Mouse (Mus musculus): Measurements from ENCODE around the gene Wfdc16. TPM values are rescaled to one million over a fixed set of nuclear protein-coding genes. Genes with fewer than 3 reads are reported as not detected.
"Not testable (repeated sequence)": the region's sequence is repeated elsewhere in the genome, so short reads cannot be mapped to it uniquely, and the experiment has no call there.

Wfdc16 gene
- polyA plus RNA-seq, 1 experiment from 2014 or later, result not detected

- no peaks in the 10 kb centered on the region; the same call in 1 of the 2 replicates for H3K9me3 ChIP-seq (replicated peaks)
- H3K27me3 ChIP-seq (replicated peaks), result no peaks in the 10 kb centered on the region
- H3K36me3 ChIP-seq, result no peaks in the 10 kb centered on the region
- no peak overlapping the region for H3K27ac ChIP-seq
- H3K4me3 ChIP-seq, result no peak overlapping the region
- 72% methylated on average over 13 of the region's 13 CpGs for WGBS (ENCODE audit: insufficient replicate concordance)
- H3K4me1 ChIP-seq, result no peaks in the 10 kb centered on the region
- H3K4me2 ChIP-seq, result no peak overlapping the region
- no peak overlapping the region for H3K9ac ChIP-seq
- no peak for ATAC-seq
These were observed 3.5 kb upstream of the Wfdc16 start for GRCm38 (mm10) chr2:164641881-164642673.

- H3K27ac ChIP-seq, result no peak overlapping the region
- H3K4me1 ChIP-seq, result no peaks in the 10 kb centered on the region
- 51% methylated on average over 7 of the region's 7 CpGs for WGBS (ENCODE audit: insufficient replicate concordance)
- no peaks in the 10 kb centered on the region for H3K27me3 ChIP-seq (replicated peaks)
- H3K9ac ChIP-seq, result no peak overlapping the region
- H3K9me3 ChIP-seq (replicated peaks), result no peaks in the 10 kb centered on the region; the same call in 1 of the 2 replicates
- no peak for ATAC-seq
- no peak overlapping the region for H3K4me2 ChIP-seq
- H3K4me3 ChIP-seq, result no peak overlapping the region
- H3K36me3 ChIP-seq, result no peaks in the 10 kb centered on the region
These were observed 2.5 kb upstream of the Wfdc16 start for GRCm38 (mm10) chr2:164641129-164641528.

GRCm38 (mm10) chr2:164635266-164635665 is 3.3 kb downstream of the Wfdc16 start:
- WGBS (ENCODE audit: insufficient replicate concordance), result 62% methylated on average over 9 of the region's 9 CpGs
- Histone ChIP-seq H3K4me2 (no peak overlapping the region), H3K27ac (no peak overlapping the region), H3K9ac (no peak overlapping the region), H3K27me3 (replicated peaks) (no peaks in the 10 kb centered on the region), H3K4me3 (no peak overlapping the region), H3K36me3 (no peaks in the 10 kb centered on the region), H3K4me1 (no peaks in the 10 kb centered on the region), H3K9me3 (replicated peaks) (no peaks in the 10 kb centered on the region; the same call in 1 of the 2 replicates)
- ATAC-seq, result no peak

GRCm38 (mm10) chr2:164621775-164622174 is 16.8 kb downstream of the Wfdc16 start:
- no peak overlapping the region for H3K4me3 ChIP-seq
- no peak overlapping the region for H3K27ac ChIP-seq
- H3K9me3 ChIP-seq (replicated peaks), result no peaks in the 10 kb centered on the region
- no peak for ATAC-seq
- H3K36me3 ChIP-seq, result no peaks in the 10 kb centered on the region
- no peaks in the 10 kb centered on the region for H3K27me3 ChIP-seq (replicated peaks)
- no peak overlapping the region for H3K9ac ChIP-seq
- 66% methylated on average over 4 of the region's 4 CpGs for WGBS (ENCODE audit: insufficient replicate concordance)
- H3K4me2 ChIP-seq, result no peak overlapping the region
- no peaks in the 10 kb centered on the region for H3K4me1 ChIP-seq

GRCm38 (mm10) chr2:164619050-164619449 is 19.5 kb downstream of the Wfdc16 start:
- no peak overlapping the region for H3K4me2 ChIP-seq
- no peaks in the 10 kb centered on the region for H3K27me3 ChIP-seq (replicated peaks)
- H3K9me3 ChIP-seq (replicated peaks), result no peaks in the 10 kb centered on the region
- no peaks in the 10 kb centered on the region for H3K36me3 ChIP-seq
- 68% methylated on average over 5 of the region's 5 CpGs for WGBS (ENCODE audit: insufficient replicate concordance)
- no peaks in the 10 kb centered on the region for H3K4me1 ChIP-seq
- H3K4me3 ChIP-seq, result no peak overlapping the region
- no peak for ATAC-seq
- H3K27ac ChIP-seq, result no peak overlapping the region
- no peak overlapping the region for H3K9ac ChIP-seq

- H3K9me3 ChIP-seq (replicated peaks), result no peaks in the 10 kb centered on the region
- ATAC-seq, result no peak
- no peak overlapping the region for H3K27ac ChIP-seq
- H3K4me3 ChIP-seq, result no peak overlapping the region
- no peaks in the 10 kb centered on the region for H3K27me3 ChIP-seq (replicated peaks)
- H3K4me2 ChIP-seq, result no peak overlapping the region
- H3K9ac ChIP-seq, result no peak overlapping the region
- no peaks in the 10 kb centered on the region for H3K4me1 ChIP-seq
- 66% methylated on average over 3 of the region's 3 CpGs for WGBS (ENCODE audit: insufficient replicate concordance)
- H3K36me3 ChIP-seq, result no peaks in the 10 kb centered on the region
These were observed 23.2 kb downstream of the Wfdc16 start for GRCm38 (mm10) chr2:164615386-164615785.

- not testable (repeated sequence) for H3K27me3 ChIP-seq (replicated peaks); H3K4me3 ChIP-seq; H3K36me3 ChIP-seq; H3K9me3 ChIP-seq (replicated peaks); H3K4me1 ChIP-seq; H3K27ac ChIP-seq; ATAC-seq; H3K4me2 ChIP-seq; H3K9ac ChIP-seq
- 61% methylated on average over 8 of the region's 8 CpGs for WGBS (ENCODE audit: insufficient replicate concordance)
These were observed 25.1 kb downstream of the Wfdc16 start, which contains the start of the genes Wfdc6b and Wfdc8 for GRCm38 (mm10) chr2:164613471-164613870. Wfdc6b (plus strand) TSS chr2:164613522. Wfdc8 (minus strand) TSS chr2:164613626.

- Histone ChIP-seq H3K4me2 (no peak overlapping the region), H3K27me3 (replicated peaks) (0 out of 2 replicates have a peak, but pooled peaks cover 4% of the 10 kb centered on the region), H3K9me3 (replicated peaks) (peaks cover 1% of the 10 kb centered on the region; the same call in 1 of the 2 replicates), H3K27ac (no peak overlapping the region), H3K4me3 (no peak overlapping the region), H3K4me1 (no peaks in the 10 kb centered on the region), H3K9ac (no peak overlapping the region), H3K36me3 (no peaks in the 10 kb centered on the region)
- no peak for ATAC-seq
- 56% methylated on average over 6 of the region's 6 CpGs for WGBS (ENCODE audit: insufficient replicate concordance)
These were observed 29.8 kb downstream of the Wfdc16 start for GRCm38 (mm10) chr2:164608781-164609180.

GRCm38 (mm10) chr2:164604411-164604810 is 34.2 kb downstream of the Wfdc16 start:
- no peaks in the 10 kb centered on the region for H3K36me3 ChIP-seq
- no peak overlapping the region for H3K4me2 ChIP-seq
- 0 out of 2 replicates have a peak, but pooled peaks cover 4% of the 10 kb centered on the region for H3K27me3 ChIP-seq (replicated peaks)
- WGBS (ENCODE audit: insufficient replicate concordance), result 76% methylated on average over 8 of the region's 8 CpGs
- H3K9me3 ChIP-seq (replicated peaks), result peaks cover 10% of the 10 kb centered on the region
- no peak overlapping the region for H3K9ac ChIP-seq
- H3K4me3 ChIP-seq, result no peak overlapping the region
- ATAC-seq, result no peak
- H3K4me1 ChIP-seq, result no peaks in the 10 kb centered on the region
- H3K27ac ChIP-seq, result no peak overlapping the region

GRCm38 (mm10) chr2:164603482-164603881 is 35.1 kb downstream of the Wfdc16 start:
- WGBS (ENCODE audit: insufficient replicate concordance), result 54% methylated on average over 3 of the region's 3 CpGs
- 0 out of 2 replicates have a peak, but pooled peaks cover 4% of the 10 kb centered on the region for H3K27me3 ChIP-seq (replicated peaks)
- H3K4me3 ChIP-seq, result no peak overlapping the region
- no peak overlapping the region for H3K4me2 ChIP-seq
- no peak for ATAC-seq
- no peaks in the 10 kb centered on the region for H3K36me3 ChIP-seq
- H3K27ac ChIP-seq, result no peak overlapping the region
- H3K4me1 ChIP-seq, result no peaks in the 10 kb centered on the region
- peaks cover 10% of the 10 kb centered on the region for H3K9me3 ChIP-seq (replicated peaks)
- H3K9ac ChIP-seq, result no peak overlapping the region

- no peak overlapping the region for H3K4me3 ChIP-seq
- H3K4me2 ChIP-seq, result no peak overlapping the region
- H3K27me3 ChIP-seq (replicated peaks), result no peaks in the 10 kb centered on the region
- peaks cover 10% of the 10 kb centered on the region for H3K9me3 ChIP-seq (replicated peaks)
- WGBS (ENCODE audit: insufficient replicate concordance), result 46% methylated on average over 3 of the region's 3 CpGs
- no peak overlapping the region for H3K27ac ChIP-seq
- no peak for ATAC-seq
- H3K36me3 ChIP-seq, result no peaks in the 10 kb centered on the region
- H3K4me1 ChIP-seq, result no peaks in the 10 kb centered on the region
- no peak overlapping the region for H3K9ac ChIP-seq
These were observed 38.4 kb downstream of the Wfdc16 start for GRCm38 (mm10) chr2:164600179-164600578.

- no peaks in the 10 kb centered on the region for H3K9me3 ChIP-seq (replicated peaks)
- H3K9ac ChIP-seq, result no peak within 1 kb of the TSS
- H3K27me3 ChIP-seq (replicated peaks), result no peaks in the 10 kb centered on the region; the same call in 1 of the 2 replicates
- H3K4me3 ChIP-seq, result no peak within 1 kb of the TSS
- no peaks in the 10 kb centered on the region for H3K4me1 ChIP-seq
- no peak within 1 kb of the TSS for H3K27ac ChIP-seq
- ATAC-seq, result no peak
- no peaks in the 10 kb centered on the region for H3K36me3 ChIP-seq
- 43% methylated on average over 4 of the region's 4 CpGs for WGBS (ENCODE audit: insufficient replicate concordance)
- H3K4me2 ChIP-seq, result no peak within 1 kb of the TSS
These were observed 45.1 kb downstream of the Wfdc16 start, which contains the start of gene Eppin for GRCm38 (mm10) chr2:164593494-164593893. Eppin (minus strand) TSS chr2:164593594.

Measured in liver, embryonic 12.5 days (tissue).